Mouse (Mus musculus): Measurements from ENCODE around the gene Etnk2. TPM values are rescaled to one million over a fixed set of nuclear protein-coding genes. Genes with fewer than 3 reads are reported as not detected.

Etnk2 gene
- polyA plus RNA-seq, 1 experiment from 2014 or later, result 4.4 TPM

DNA sequence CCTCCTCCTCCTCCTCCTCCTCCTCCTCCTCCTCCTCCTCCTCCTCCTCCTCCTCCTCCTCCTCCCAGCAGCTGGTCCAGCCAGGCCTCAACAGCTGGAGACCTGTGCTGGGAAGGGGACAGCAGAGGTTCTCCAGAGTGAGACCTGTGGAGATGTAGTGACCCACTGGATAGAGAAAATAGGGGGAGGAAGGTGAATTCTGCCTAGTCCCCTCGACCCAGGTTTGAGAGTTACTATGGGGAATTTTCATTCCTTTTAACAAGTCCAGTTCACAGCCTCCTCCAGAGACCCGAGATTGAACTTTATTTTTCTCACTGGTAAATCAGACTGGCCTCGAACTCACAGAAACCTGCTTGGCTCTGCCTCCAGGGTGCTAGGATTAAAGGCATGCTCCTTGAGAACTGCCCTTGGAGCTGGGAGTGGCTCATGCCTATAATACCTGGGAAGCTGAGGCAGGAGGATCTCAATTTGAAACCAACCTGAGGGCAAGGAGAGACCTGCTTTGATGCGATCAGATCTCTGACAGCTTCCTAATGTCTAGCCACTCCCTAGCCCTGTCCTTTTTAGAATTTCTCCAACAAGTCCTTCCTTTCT, 61.3 kb downstream of the Etnk2 start:
- no peaks in the 10 kb centered on the region for H3K9me3 ChIP-seq (replicated peaks; ENCODE audit: low read length)
- DNase-seq (ENCODE audit: low spot score), result no peak
- TF ChIP-seq CTCF (IDR thresholded peaks at IDR 0.05; ENCODE audit: low read depth), result no peak
- WGBS, result 49% methylated on average over 4 of the region's 4 CpGs
- no peaks in the 10 kb centered on the region for H3K27me3 ChIP-seq (ENCODE audit: insufficient read depth, low read length)
- 0 out of 2 replicates have a peak overlapping the region, but pooled peaks have one; percentile 6 for H3K4me2 ChIP-seq (ENCODE audit: low read length)
- ATAC-seq (replicated peaks; ENCODE audit: low FRiP score, low read depth), result no peak
- H3K27ac ChIP-seq, result no peak overlapping the region
- H3K4me1 ChIP-seq (replicated peaks; ENCODE audit: insufficient read depth, low read length), result peaks cover 17% of the 10 kb centered on the region
- H3K4me3 ChIP-seq (replicated peaks; ENCODE audit: low read depth, low read length), result peak overlapping the region; percentile 80
- H3K9ac ChIP-seq (ENCODE audit: low read depth, low read length), result no peak overlapping the region
- no peaks in the 10 kb centered on the region for H3K36me3 ChIP-seq (ENCODE audit: insufficient read depth, low read length)

Other genes starting within 250 kb of the Etnk2 start
- 27.2 and 29.5 TPM in 2 replicates for gene Ppp1r15b, start 232.4 kb upstream of the Etnk2 start, polyA plus RNA-seq (2015; fragmentation: Nextera tagmentation; extraction: Ambion mirVana)
- 8.1 and 8.8 TPM in 2 replicates for gene Plekha6, start 199.4 kb upstream of the Etnk2 start, polyA plus RNA-seq (2015; fragmentation: Nextera tagmentation; extraction: Ambion mirVana)
- 15.4 and 20.6 TPM in 2 replicates for gene Golt1a, start 53.8 kb upstream of the Etnk2 start, polyA plus RNA-seq (2015; fragmentation: Nextera tagmentation; extraction: Ambion mirVana)
- gene Kiss1, start 41.7 kb upstream of the Etnk2 start, polyA plus RNA-seq (2015; fragmentation: Nextera tagmentation; extraction: Ambion mirVana), result not detected in 2 replicates
- gene Ren1, start 13.1 kb upstream of the Etnk2 start, polyA plus RNA-seq (2015; fragmentation: Nextera tagmentation; extraction: Ambion mirVana), result 463 and 484 TPM in 2 replicates
- 12.0 and 13.7 TPM in 2 replicates for gene Sox13, start 60.8 kb downstream of the Etnk2 start, polyA plus RNA-seq (2015; fragmentation: Nextera tagmentation; extraction: Ambion mirVana)
- 591 and 663 TPM in 2 replicates for gene Snrpe, start 246.7 kb downstream of the Etnk2 start, polyA plus RNA-seq (2015; fragmentation: Nextera tagmentation; extraction: Ambion mirVana)

Data from kidney, postnatal 0 days (tissue).